Mouse (Mus musculus): ENCODE measurements around the gene Btrc.

Gene Btrc

DNA sequence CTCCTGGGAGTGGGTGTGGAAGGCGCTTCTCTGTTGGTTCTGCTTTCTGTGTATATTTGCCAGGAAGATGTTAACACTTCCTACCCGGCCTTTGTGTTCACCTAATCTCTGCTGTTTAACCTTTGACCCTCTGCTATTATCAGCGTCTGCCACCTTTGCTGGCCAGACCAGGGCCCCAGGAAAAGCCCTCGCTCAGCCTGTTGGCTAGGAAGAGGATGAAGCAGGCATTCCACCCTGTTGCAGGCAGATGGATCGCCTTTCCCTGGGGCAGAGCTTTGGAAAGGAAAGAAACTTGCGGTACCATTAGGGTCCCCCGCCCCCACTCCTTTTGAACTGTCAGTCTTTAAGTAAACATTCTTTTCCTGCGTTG, 212.1 kb downstream of the Btrc start:
- peak; percentile 95 for DNase-seq

DNA sequence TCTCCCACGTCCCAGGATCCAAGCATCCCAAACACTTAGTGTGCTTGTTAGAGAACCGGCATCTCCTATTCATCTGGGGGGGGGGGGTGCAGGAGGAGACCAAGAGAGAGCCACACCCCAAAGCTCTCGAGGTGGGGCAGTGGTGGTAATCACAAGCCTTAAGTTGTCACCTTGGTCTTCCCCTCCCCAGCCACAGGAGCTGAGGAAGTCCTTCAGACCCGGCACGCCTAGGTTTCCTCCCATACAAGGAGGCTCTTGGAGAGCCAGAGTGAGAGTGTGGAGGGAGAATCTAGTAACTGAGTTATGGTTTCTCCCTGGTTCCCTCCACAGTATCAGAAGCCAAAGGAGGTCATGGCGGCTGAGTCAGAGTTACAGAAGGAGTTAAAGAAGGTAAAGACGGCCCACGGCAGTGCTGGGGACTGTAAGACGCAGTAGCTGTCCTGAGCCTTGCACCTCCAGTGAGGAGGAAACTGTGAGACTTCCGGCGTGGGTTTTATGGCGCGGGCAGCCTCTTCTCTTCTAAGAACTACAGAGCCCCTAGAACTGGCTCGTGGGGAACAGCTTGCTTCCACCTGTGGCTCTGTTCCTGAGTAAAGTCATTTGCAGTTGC, 213.7 kb downstream of the Btrc start:
- DNase-seq: no peak

DNA sequence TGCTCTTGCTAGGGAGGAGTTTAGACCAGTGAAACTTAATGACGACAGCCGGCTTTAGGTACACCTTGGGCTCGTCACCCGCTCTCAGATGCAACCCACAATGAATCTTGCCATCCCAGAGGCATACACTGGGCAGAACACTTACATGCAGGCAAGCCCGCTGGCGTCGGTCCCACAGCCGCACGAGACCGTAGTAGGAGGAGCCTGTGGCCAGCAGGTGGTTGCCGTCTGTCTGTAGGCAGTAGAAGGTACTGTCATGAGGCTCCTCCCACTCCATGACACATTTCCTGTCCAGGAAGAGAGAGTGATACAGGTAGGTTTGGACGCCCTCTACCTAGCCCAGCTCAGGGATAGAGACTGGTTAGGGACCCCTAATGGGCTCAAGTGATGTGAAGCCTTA, 215.4 kb downstream of the Btrc start:
- DNase-seq: no peak

DNA sequence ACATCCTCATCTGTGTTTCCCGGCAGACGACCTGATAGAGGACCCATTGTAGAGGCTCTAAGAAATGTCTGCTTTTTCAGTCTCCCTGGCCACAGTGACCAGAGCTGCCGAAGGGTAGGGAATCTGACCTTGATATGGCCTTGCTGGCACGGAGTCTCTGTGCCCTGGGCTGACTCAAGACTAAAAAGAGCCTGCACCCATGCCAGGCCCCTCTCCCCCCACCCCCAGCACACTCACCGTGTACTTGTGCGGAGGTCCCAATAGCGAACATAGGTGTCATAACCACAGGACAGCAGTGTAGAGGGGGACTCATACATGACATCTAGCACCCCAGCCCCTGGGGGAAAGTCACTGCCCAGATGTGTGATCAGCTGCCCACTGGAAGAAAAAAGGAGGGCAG, 215.9 kb downstream of the Btrc start:
- peak; percentile 94 for DNase-seq

All from heart, adult 11 months (tissue).